Mouse (Mus musculus) lung, postnatal 0 days (tissue): Measurements from ENCODE around the gene Taf8. TPM values are rescaled to one million over a fixed set of nuclear protein-coding genes. Genes with fewer than 3 reads are reported as not detected.

Experiments
- ATAC-seq: fragments of 200-750 bp; cut with Nextera tagmentation; 2 replicates; pipeline ENCODE4 v1.8.0; 2017; ENCODE audit warnings: moderate library complexity
- DNase-seq: peaks from one replicate; pipeline ENCODE4 v3.0.0-alpha.2; 2016; ENCODE audit warnings: low spot score
- H3K27ac ChIP-seq: fragments of 300-500 bp; sonication (generic); 2 replicates; pipeline ENCODE4 v1.5.1; 2014; ENCODE audit warnings: antibody characterized with exemption, mild to moderate bottlenecking, low read length, mixed read lengths
- H3K27me3 ChIP-seq: fragments of 300-500 bp; sonication (generic); replicated peaks from 2 replicates; pipeline ENCODE4 v1.6.1; 2014; ENCODE audit warnings: low read length, mixed read lengths; ENCODE audit not compliant: insufficient read depth
- H3K36me3 ChIP-seq: fragments of 300-500 bp; sonication (generic); 2 replicates; pipeline ENCODE4 v1.6.1; 2014; ENCODE audit warnings: low read length, mixed read lengths; ENCODE audit not compliant: insufficient read depth
- H3K4me1 ChIP-seq: fragments of 300-500 bp; sonication (generic); 2 replicates; pipeline ENCODE4 v1.6.1; 2014; ENCODE audit warnings: antibody characterized with exemption, low read depth, low read length, mixed read lengths; ENCODE audit not compliant: insufficient read depth
- H3K4me2 ChIP-seq: fragments of 300-500 bp; sonication (generic); replicated peaks from 2 replicates; pipeline ENCODE4 v1.6.1; 2014; ENCODE audit warnings: low read depth, mild to moderate bottlenecking, low read length, moderate library complexity, mixed read lengths
- H3K4me3 ChIP-seq: fragments of 300-500 bp; sonication (generic); 2 replicates; pipeline ENCODE4 v1.5.1; 2014; ENCODE audit warnings: low read depth, low read length
- H3K9ac ChIP-seq: fragments of 300-500 bp; sonication (generic); replicated peaks from 2 replicates; pipeline ENCODE4 v1.6.1; 2014; ENCODE audit warnings: low read depth, mild to moderate bottlenecking
- H3K9me3 ChIP-seq: fragments of 300-500 bp; sonication (generic); 2 replicates; pipeline ENCODE4 v1.6.1; 2016; ENCODE audit warnings: low read length, mixed read lengths
- CTCF ChIP-seq: IDR thresholded peaks from 2 replicates; pipeline ENCODE4 v1.5.1; 2016; ENCODE audit warnings: antibody characterized with exemption, mild to moderate bottlenecking
- EP300 ChIP-seq: IDR thresholded peaks from 2 replicates; pipeline ENCODE4 v1.6.1; 2016; ENCODE audit warnings: antibody characterized with exemption, mild to moderate bottlenecking, control low read depth
- WGBS: fragments of 180-500 bp; shearing (Covaris S2); extraction: QIAGEN DNeasy Blood & Tissue Kit; methylation state at CpG from one replicate; pipeline ENCODE4 v1.1.7; 2014; 5-methylcytosine and 5-hydroxymethylcytosine counted together
- polyA plus RNA-seq: library from polyadenylated mRNA; unstranded; fragments of >200 nt; fragmentation: Nextera tagmentation; extraction: Ambion mirVana; gene quantifications from 2 replicates; pipeline ENCODE4 v1.2.1, GENCODE M21; 2015

Taf8 gene
- polyA plus RNA-seq, 1 experiment from 2014 or later, result 22.4 TPM

- H3K4me1 ChIP-seq, result no peaks in the 10 kb centered on the region; the same call in 1 of the 2 replicates
- H3K36me3 ChIP-seq, result no peaks in the 10 kb centered on the region
- no peaks in the 10 kb centered on the region for H3K27me3 ChIP-seq
- no peak overlapping the region for H3K4me3 ChIP-seq
- no peak overlapping the region for H3K4me2 ChIP-seq
- WGBS, result 26% methylated on average over 15 of the region's 15 CpGs
- H3K9me3 ChIP-seq, result no peaks in the 10 kb centered on the region
- DNase-seq (peak; percentile 69), ATAC-seq (peak; percentile 39)
- no peak overlapping the region for H3K9ac ChIP-seq
- no peak overlapping the region for H3K27ac ChIP-seq
- TF ChIP-seq EP300, result peak; percentile 47
- TF ChIP-seq CTCF, result no peak
Observed at GRCm38 (mm10) chr17:47472435-47473350, 29.4 kb downstream of the Taf8 start.

GRCm38 (mm10) chr17:47470686-47471085, 31.4 kb downstream of the Taf8 start:
- H3K36me3 ChIP-seq, result no peaks in the 10 kb centered on the region
- WGBS, result 72% methylated on average over 5 of the region's 5 CpGs
- no peak overlapping the region for H3K4me3 ChIP-seq
- no peaks in the 10 kb centered on the region for H3K9me3 ChIP-seq
- no peak for ATAC-seq
- no peak overlapping the region for H3K27ac ChIP-seq
- DNase-seq, result no peak
- H3K4me1 ChIP-seq, result no peaks in the 10 kb centered on the region; the same call in 1 of the 2 replicates
- H3K4me2 ChIP-seq, result no peak overlapping the region
- H3K27me3 ChIP-seq, result no peaks in the 10 kb centered on the region
- TF ChIP-seq CTCF (no peak), EP300 (no peak)
- H3K9ac ChIP-seq, result no peak overlapping the region

- TF ChIP-seq EP300 (no peak), CTCF (no peak)
- 67% methylated on average over 4 of the region's 4 CpGs for WGBS
Observed at GRCm38 (mm10) chr17:47470121-47470520, 32.0 kb downstream of the Taf8 start.

GRCm38 (mm10) chr17:47469642-47470041, 32.5 kb downstream of the Taf8 start:
- ATAC-seq, result no peak
- Histone ChIP-seq H3K9me3 (no peaks in the 10 kb centered on the region), H3K27ac (no peak overlapping the region), H3K27me3 (no peaks in the 10 kb centered on the region), H3K4me3 (no peak overlapping the region), H3K9ac (no peak overlapping the region), H3K4me1 (no peaks in the 10 kb centered on the region; the same call in 1 of the 2 replicates), H3K4me2 (no peak overlapping the region), H3K36me3 (no peaks in the 10 kb centered on the region)
- no peak for TF ChIP-seq EP300
- no peak for TF ChIP-seq CTCF
- no peak for DNase-seq
- whole genome bisulfite sequencing, result 89% methylated on average over 4 of the region's 4 CpGs

More at GRCm38 (mm10) chr17:47470121-47470520, 32.0 kb downstream of the Taf8 start:
- H3K4me3 ChIP-seq, result no peak overlapping the region
- H3K27ac ChIP-seq, result no peak overlapping the region
- H3K4me1 ChIP-seq, result no peaks in the 10 kb centered on the region; the same call in 1 of the 2 replicates
- no peak overlapping the region for H3K9ac ChIP-seq
- no peaks in the 10 kb centered on the region for H3K9me3 ChIP-seq
- no peaks in the 10 kb centered on the region for H3K27me3 ChIP-seq
- ATAC-seq (no peak), DNase-seq (no peak)
- no peak overlapping the region for H3K4me2 ChIP-seq
- H3K36me3 ChIP-seq, result no peaks in the 10 kb centered on the region

GRCm38 (mm10) chr17:47468466-47468865, 33.6 kb downstream of the Taf8 start:
- TF ChIP-seq CTCF (peak; percentile 39; the same call in 1 of the 2 replicates), EP300 (no peak)
- 26% methylated on average over 34 of the region's 34 CpGs for WGBS
- no peaks in the 10 kb centered on the region; the same call in 1 of the 2 replicates for H3K4me1 ChIP-seq
- no peak overlapping the region for H3K27ac ChIP-seq
- ATAC-seq (no peak), DNase-seq (no peak)
- H3K4me3 ChIP-seq, result no peak overlapping the region
- no peaks in the 10 kb centered on the region for H3K9me3 ChIP-seq
- H3K4me2 ChIP-seq, result 0 out of 2 replicates have a peak overlapping the region, but pooled peaks have one; percentile 1
- no peaks in the 10 kb centered on the region for H3K27me3 ChIP-seq
- H3K9ac ChIP-seq, result no peak overlapping the region
- H3K36me3 ChIP-seq, result no peaks in the 10 kb centered on the region

- no peaks in the 10 kb centered on the region; the same call in 1 of the 2 replicates for H3K4me1 ChIP-seq
- 0 out of 2 replicates have a peak overlapping the region, but pooled peaks have one; percentile 1 for H3K4me2 ChIP-seq
- H3K9ac ChIP-seq, result no peak overlapping the region
- H3K4me3 ChIP-seq, result no peak overlapping the region
- ATAC-seq, result no peak
- no peaks in the 10 kb centered on the region for H3K36me3 ChIP-seq
- H3K27ac ChIP-seq, result no peak overlapping the region
- TF ChIP-seq EP300 (no peak), CTCF (no peak)
- no peaks in the 10 kb centered on the region for H3K9me3 ChIP-seq
- 36% methylated on average over 13 of the region's 14 CpGs for WGBS
- no peaks in the 10 kb centered on the region for H3K27me3 ChIP-seq
- DNase-seq, result no peak
Observed at GRCm38 (mm10) chr17:47468063-47468462, 34.0 kb downstream of the Taf8 start.
